In genomic region chr6:119543456-119543802, GRCm38 (mm10) we compare ENCODE assay signal across 8 mouse cellular contexts. TPM values are rescaled to one million over a fixed set of nuclear protein-coding genes. Genes with fewer than 3 reads are reported as not detected.
A peak's percentile ranks its signal among the peaks of the same experiment; 100 is the strongest.
DNase-seq lines count a peak whose midpoint lies in the region; ATAC-seq and TF ChIP-seq lines count a peak whose summit lies in the region.

No protein-coding gene starts in this region.

- TF ChIP-seq CTCF in lung, adult 2 months (IDR thresholded peaks at IDR 0.05; ENCODE audit: insufficient read depth, low read length): no peak
- TF ChIP-seq CTCF in cortical plate, adult 2 months (IDR thresholded peaks at IDR 0.05; ENCODE audit: extremely low read depth, insufficient read depth, low read length): no peak
- TF ChIP-seq CTCF in olfactory bulb, adult 2 months (IDR thresholded peaks at IDR 0.05; ENCODE audit: insufficient read depth, low read depth, low read length): no peak

- TF ChIP-seq POLR2A in lung, adult 2 months (IDR thresholded peaks at IDR 0.05; ENCODE audit: borderline replicate concordance, extremely low read depth, low read depth, low read length): no peak
- TF ChIP-seq POLR2A in cortical plate, adult 2 months (IDR thresholded peaks at IDR 0.05; ENCODE audit: extremely low read depth, insufficient read depth, low read length): no peak
- no peak for TF ChIP-seq POLR2A in olfactory bulb, adult 2 months (IDR thresholded peaks at IDR 0.05; ENCODE audit: insufficient read depth, low read depth, low read length)

- H3K9me3 ChIP-seq in heart, embryonic 14.5 days (ENCODE audit: control insufficient read depth, low read length): no peaks in the 10 kb centered on the region
- H3K9me3 ChIP-seq in limb, embryonic 15.5 days: no peaks in the 10 kb centered on the region

- peak overlapping the region; percentile 81 for H3K9ac ChIP-seq in heart, embryonic 14.5 days (ENCODE audit: low read length)
- peak overlapping the region; percentile 70 for H3K9ac ChIP-seq in limb, embryonic 15.5 days

- H3K4me1 ChIP-seq in lung, adult 2 months (ENCODE audit: control insufficient read depth, insufficient read depth, low read length): no peaks in the 10 kb centered on the region
- H3K4me1 ChIP-seq in cortical plate, adult 2 months (ENCODE audit: control insufficient read depth, insufficient read depth, low read length): no peaks in the 10 kb centered on the region
- H3K4me1 ChIP-seq in heart, embryonic 14.5 days (ENCODE audit: control insufficient read depth in 2 of 2, insufficient read depth in 2 of 2, low read length in 2 of 2): peaks cover 0 to 4% of the 10 kb centered on the region in 2 experiments; a peak in 2 of 4 replicates
- peaks cover 17% of the 10 kb centered on the region for H3K4me1 ChIP-seq in limb, embryonic 15.5 days
- H3K4me1 ChIP-seq in olfactory bulb, adult 2 months (ENCODE audit: control insufficient read depth, insufficient read depth, low read length): peaks cover 8% of the 10 kb centered on the region

- H3K27me3 ChIP-seq in heart, embryonic 14.5 days (ENCODE audit: control insufficient read depth, insufficient read depth, low read length): peaks cover 27% of the 10 kb centered on the region
- peaks cover 7% of the 10 kb centered on the region for H3K27me3 ChIP-seq in limb, embryonic 15.5 days

- 3% methylated on average over 30 of the region's 30 CpGs for WGBS in lung, adult 2 months
- WGBS in heart, embryonic 14.5 days: 2% methylated on average over 30 of the region's 30 CpGs
- 1% methylated on average over 30 of the region's 30 CpGs for WGBS in limb, embryonic 15.5 days
- 2% methylated on average over 30 of the region's 30 CpGs for WGBS in olfactory bulb, adult 2 months

- peak overlapping the region; percentile 94 for H3K4me2 ChIP-seq in heart, embryonic 14.5 days (ENCODE audit: low read length)
- peak overlapping the region; percentile 94 for H3K4me2 ChIP-seq in limb, embryonic 15.5 days

- no peak overlapping the region for H3K4me3 ChIP-seq in lung, adult 2 months (replicated peaks; ENCODE audit: extremely low read depth, low read depth, low read length)
- peak overlapping the region; percentile 35; the same call in 1 of the 2 replicates for H3K4me3 ChIP-seq in cortical plate, adult 2 months (ENCODE audit: insufficient read depth, low read length)
- peak overlapping the region; percentile 77 to 90 for H3K4me3 ChIP-seq in heart, embryonic 14.5 days (ENCODE audit: control insufficient read depth in 1 of 2, insufficient read depth in 1 of 2, low read depth in 1 of 2, low read length in 2 of 2)
- H3K4me3 ChIP-seq in limb, embryonic 15.5 days: peak overlapping the region; percentile 74
- peak overlapping the region; percentile 70 for H3K4me3 ChIP-seq in olfactory bulb, adult 2 months (ENCODE audit: insufficient read depth, low read depth, low read length)

- H3K36me3 ChIP-seq in heart, embryonic 14.5 days (ENCODE audit: control insufficient read depth, insufficient read depth, low read length): no peaks in the 10 kb centered on the region
- no peaks in the 10 kb centered on the region for H3K36me3 ChIP-seq in limb, embryonic 15.5 days

- no peak for ATAC-seq in heart, embryonic 14.5 days (ENCODE audit: insufficient number of reproducible peaks, insufficient read depth, low FRiP score, low read depth)
- no peak for ATAC-seq in limb, embryonic 15.5 days (ENCODE audit: insufficient number of reproducible peaks, low FRiP score, low TSS enrichment, low read depth)

- no peak overlapping the region for H3K27ac ChIP-seq in cortical plate, adult 2 months (ENCODE audit: insufficient read depth, low read length)
- no peak overlapping the region for H3K27ac ChIP-seq in heart, embryonic 14.5 days (replicated peaks in 1 of 2; ENCODE audit: control insufficient read depth in 1 of 2, insufficient read depth in 1 of 2, low read depth in 2 of 2, low read length in 2 of 2)
- H3K27ac ChIP-seq in limb, embryonic 15.5 days: no peak overlapping the region
- H3K27ac ChIP-seq in olfactory bulb, adult 2 months (ENCODE audit: insufficient read depth, low read depth, low read length): no peak overlapping the region

- DNase-seq in lung, adult 2 months: peak; percentile 14
- DNase-seq in lung, postnatal 14 days: no peak
- no peak for DNase-seq in cerebellum, adult 9-11 months
- DNase-seq in layer of hippocampus, adult 18-20 months (ENCODE audit: low spot score in 2 of 2): no peak

RNA-seq across cellular contexts. Expression of gene Wnt5b, which starts 0.7 kb away (rescaled TPM):
- polyA plus RNA-seq in lung, adult 2 months (2012; rRNA removed): 3.2 and 4.7 TPM in 2 replicates
- 1.9 and 2.5 TPM in 2 replicates for polyA plus RNA-seq in cortical plate, adult 2 months (2012; rRNA removed)
- 7.6 and 8.6 TPM in 2 replicates for polyA plus RNA-seq in heart, embryonic 14.5 days (2014; fragmentation: Nextera tagmentation; extraction: Ambion mirVana)
- 11.4 and 14.1 TPM in 2 replicates for polyA plus RNA-seq in limb, embryonic 15.5 days (2015; fragmentation: Nextera tagmentation; extraction: Ambion mirVana)
- polyA plus RNA-seq in olfactory bulb, adult 2 months (2012; ENCODE audit: insufficient read depth, insufficient read length, low replicate concordance, missing spikeins): not detected in 2 replicates
- total RNA-seq in layer of hippocampus, adult 18-20 months (2021): 1 to 10 TPM; 2.6 to 2.9 TPM
